Mouse (Mus musculus) brain, embryonic 14.5 days (tissue): ENCODE measurements at regions not wholly inside any gene's neighbourhood (a gene's known extent, or its start where the extent isn't known, plus 50 kb on each side); places are given as distances from the start of the nearest gene placed in this dataset.

Experiments used
- CTCF ChIP-seq: fragments of 200-500 bp; IDR thresholded peaks from 2 replicates; pipeline ENCODE4 v1.5.1; 2012; ENCODE audit warnings: inconsistent platforms, mild to moderate bottlenecking, moderate library complexity, borderline replicate concordance; ENCODE audit not compliant: insufficient read depth, insufficient read length; ENCODE audit errors: extremely low read depth
- POLR2A ChIP-seq: fragments of 200-500 bp; IDR thresholded peaks from 2 replicates; pipeline ENCODE4 v1.6.1; 2012; ENCODE audit warnings: mild to moderate bottlenecking, inconsistent platforms, borderline replicate concordance; ENCODE audit not compliant: poor library complexity, insufficient read depth, insufficient read length, severe bottlenecking; ENCODE audit errors: extremely low read depth

DNA sequence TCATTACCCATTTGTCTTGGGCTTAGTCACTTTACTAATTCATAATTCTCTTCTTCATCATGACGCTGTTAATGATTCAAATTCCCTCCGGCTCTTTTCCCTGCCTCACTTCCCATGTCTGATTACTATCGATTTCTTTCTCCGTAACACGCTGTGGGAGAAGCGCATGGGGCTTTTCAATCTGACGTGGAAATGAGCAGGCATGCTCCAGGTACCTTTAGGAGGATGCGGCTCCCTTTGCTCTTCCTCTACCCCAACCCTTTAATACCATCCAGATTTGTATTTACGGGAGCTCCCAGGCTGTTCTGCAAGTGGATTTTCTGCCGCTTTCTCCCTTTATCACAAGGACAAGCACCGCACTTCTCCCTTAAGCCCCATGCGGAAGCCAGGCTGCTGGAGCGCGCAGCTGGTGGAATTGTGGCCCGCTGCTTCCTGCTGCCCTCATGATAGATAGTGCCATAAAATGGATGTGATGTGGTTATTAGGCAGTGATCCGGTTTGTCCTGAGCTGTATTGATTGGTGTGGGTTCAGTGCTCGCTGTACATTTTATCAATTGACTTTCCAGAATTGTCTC is 329.8 kb downstream of the Rnf144b start:
- TF ChIP-seq CTCF (no peak), POLR2A (no peak)
